Mouse (Mus musculus) C3H10T1/2 (cell line): ENCODE data around the gene Tcaim. TPM values are rescaled to one million over a fixed set of nuclear protein-coding genes. Genes with fewer than 3 reads are reported as not detected.

Experiments used
- polyA plus RNA-seq, 2 experiments: library from polyadenylated mRNA; unstranded; fragments of >200 nt; fragmentation: generic; extraction: Trizol; gene quantifications; one replicate each; pipeline ENCODE4 v1.2.1; 2012; ENCODE audit warnings: missing spikeins in 2 of 2

Gene Tcaim
- 1 to 10 TPM in 1 of 2 experiments, under 1 TPM in 1; 0.18 to 1.7 TPM for polyA plus RNA-seq

GRCm38 (mm10) chr9:122805053-122805844 lies at the start of gene Tcaim:
TSS of gene Tcaim (plus strand) at chr9:122805539.

GRCm38 (mm10) chr9:122843760-122844159 lies 38.4 kb downstream of the Tcaim start, which contains the start of gene Gm35549:
TSS of gene Gm35549 (minus strand) at chr9:122844035.

GRCm38 (mm10) chr9:122865697-122866166 lies 60.4 kb downstream of the Tcaim start, which contains the start of gene Zfp445:
TSS of gene Zfp445 (minus strand) at chr9:122866006.

GRCm38 (mm10) chr9:122885385-122885784 lies 80.0 kb downstream of the Tcaim start, which contains the start of gene Zkscan7:
TSS of gene Zkscan7 (plus strand) at chr9:122885685.

Other genes with a start within 250 kb of the Tcaim start
- not detected for gene Topaz1, start 58.2 kb upstream of the Tcaim start, polyA plus RNA-seq
- under 1 TPM in 1 of 2 experiments, not detected in 1; 0.47 TPM for gene Gm35549, start 38.5 kb downstream of the Tcaim start, polyA plus RNA-seq
- 1 to 10 TPM in 1 of 2 experiments, under 1 TPM in 1; 0.20 to 5.4 TPM for gene Zfp445, start 60.5 kb downstream of the Tcaim start, polyA plus RNA-seq
- gene Zkscan7, start 80.1 kb downstream of the Tcaim start, polyA plus RNA-seq, result 1 to 10 TPM in 1 of 2 experiments, under 1 TPM in 1; 0.04 to 1.7 TPM
- under 1 TPM in 1 of 2 experiments, not detected in 1; 0.25 TPM for gene Zfp105, start 117.5 kb downstream of the Tcaim start, polyA plus RNA-seq
- 1 to 10 TPM; 1.5 to 5.6 TPM for gene 1110059G10Rik, start 145.5 kb downstream of the Tcaim start, polyA plus RNA-seq
- gene Kif15, start 145.5 kb downstream of the Tcaim start, polyA plus RNA-seq, result 1 to 10 TPM in 1 of 2 experiments, under 1 TPM in 1; 0.91 to 4.9 TPM
- 10 to 100 TPM in 1 of 2 experiments, 1 to 10 TPM in 1; 4.8 to 16.0 TPM for gene Tmem42, start 215.8 kb downstream of the Tcaim start, polyA plus RNA-seq
- under 1 TPM; 0.02 to 0.27 TPM for gene Tgm4, start 229.2 kb downstream of the Tcaim start, polyA plus RNA-seq